Mouse (Mus musculus) neutrophil, adult 5-6 weeks (primary cell): ENCODE data around the gene Acsf3. TPM values are rescaled to one million over a fixed set of nuclear protein-coding genes. Genes with fewer than 3 reads are reported as not detected.

ENCODE experiments used
- ATAC-seq: fragments of 151-379, 151-347 bp; 2 replicates; pipeline ENCODE4 v1.8.0; 2017; ENCODE audit warnings: mild to moderate bottlenecking, moderate TSS enrichment; ENCODE audit not compliant: insufficient number of reproducible peaks, poor library complexity, low FRiP score, severe bottlenecking; ENCODE audit errors: extremely low read depth
- total RNA-seq: library from RNA; stranded (forward); fragments of 200-1000 nt; gene quantifications from 2 replicates; pipeline ENCODE4 v1.2.3, GENCODE M21; 2017

The Acsf3 gene
- total RNA-seq, 1 experiment from 2014 or later, result 5.2 TPM

- ATAC-seq, result no peak
Observed at GRCm38 (mm10) chr8:122836696-122837095, 61.4 kb downstream of the Acsf3 start.

GRCm38 (mm10) chr8:122844161-122844560 is 68.9 kb downstream of the Acsf3 start:
- ATAC-seq, result no peak

GRCm38 (mm10) chr8:122845662-122846061 is 70.4 kb downstream of the Acsf3 start:
- ATAC-seq, result no peak

- ATAC-seq, result no peak
Observed at GRCm38 (mm10) chr8:122847829-122848561, 72.7 kb downstream of the Acsf3 start, which contains the start of gene Cdh15. TSS of gene Cdh15 (plus strand) at chr8:122847966.

- no peak for ATAC-seq
Observed at GRCm38 (mm10) chr8:122849152-122849910, 74.0 kb downstream of the Acsf3 start.

- no peak for ATAC-seq
Observed at GRCm38 (mm10) chr8:122850641-122851240, 75.5 kb downstream of the Acsf3 start.

GRCm38 (mm10) chr8:122851692-122852545 is 76.6 kb downstream of the Acsf3 start:
- ATAC-seq, result no peak

GRCm38 (mm10) chr8:122852546-122852905 is 77.2 kb downstream of the Acsf3 start:
- no peak for ATAC-seq

- no peak for ATAC-seq
Observed at GRCm38 (mm10) chr8:122853340-122853771, 78.1 kb downstream of the Acsf3 start.

- ATAC-seq, result no peak
Observed at GRCm38 (mm10) chr8:122854388-122854787, 79.1 kb downstream of the Acsf3 start.

- no peak for ATAC-seq
Observed at GRCm38 (mm10) chr8:122855123-122855522, 79.8 kb downstream of the Acsf3 start.

GRCm38 (mm10) chr8:122856288-122856687 is 81.0 kb downstream of the Acsf3 start:
- ATAC-seq, result no peak

GRCm38 (mm10) chr8:122859843-122860242 is 84.6 kb downstream of the Acsf3 start:
- ATAC-seq, result no peak

GRCm38 (mm10) chr8:122864719-122865129 is 89.4 kb downstream of the Acsf3 start:
- ATAC-seq, result no peak

GRCm38 (mm10) chr8:122865441-122865840 is 90.2 kb downstream of the Acsf3 start:
- no peak for ATAC-seq

- ATAC-seq, result no peak
Observed at GRCm38 (mm10) chr8:122866231-122866630, 90.9 kb downstream of the Acsf3 start.
